In genomic region chr17:73818936-73819335, GRCm38 (mm10) we compare ENCODE assay signal across 28 mouse cellular contexts. TPM values are rescaled to one million over a fixed set of nuclear protein-coding genes. Genes with fewer than 3 reads are reported as not detected.
DNase-seq lines count a peak whose midpoint lies in the region; ATAC-seq and TF ChIP-seq lines count a peak whose summit lies in the region.
"Had no signal": no experiment of that assay in that cellular context is flagged by ENCODE, and none has a peak within 500 bp of the region (broad histone marks: within the 10 kb centered on the region; RNA-seq: fewer than 3 reads in every experiment).

No protein-coding gene starts in this region.

- no peak overlapping the region for H3K9ac ChIP-seq in hindbrain, postnatal 0 days (replicated peaks; ENCODE audit: low read length)
- H3K9ac ChIP-seq: embryonic facial prominence, embryonic 12.5 days; forebrain, embryonic 15.5 days; heart, embryonic 15.5 days; hindbrain, embryonic 13.5 days; lung, embryonic 15.5 days; neural tube, embryonic 13.5 days had no signal

- no peak overlapping the region for H3K4me2 ChIP-seq in hindbrain, postnatal 0 days (ENCODE audit: low read depth, low read length)
- H3K4me2 ChIP-seq: embryonic facial prominence, embryonic 12.5 days; forebrain, embryonic 15.5 days; heart, embryonic 15.5 days; hindbrain, embryonic 13.5 days; lung, embryonic 15.5 days; neural tube, embryonic 13.5 days had no signal

- no peaks in the 10 kb centered on the region for H3K9me3 ChIP-seq in hindbrain, embryonic 10.5 days
- no peaks in the 10 kb centered on the region for H3K9me3 ChIP-seq in hindbrain, postnatal 0 days (ENCODE audit: low read length)
- no peaks in the 10 kb centered on the region for H3K9me3 ChIP-seq in embryonic facial prominence, embryonic 10.5 days
- H3K9me3 ChIP-seq: embryonic facial prominence, embryonic 12.5 days; forebrain, embryonic 10.5 days; forebrain, embryonic 15.5 days; heart, embryonic 15.5 days; hindbrain, embryonic 13.5 days; lung, embryonic 15.5 days; midbrain, embryonic 10.5 days; neural tube, embryonic 13.5 days had no signal

- WGBS in hindbrain, embryonic 10.5 days = 71% methylated on average over 4 of the region's 4 CpGs
- 58% methylated on average over 4 of the region's 4 CpGs for WGBS in hindbrain, postnatal 0 days
- WGBS in embryonic facial prominence, embryonic 10.5 days = 69% methylated on average over 4 of the region's 4 CpGs

- TF ChIP-seq CTCF in hindbrain, postnatal 0 days (IDR thresholded peaks at IDR 0.05; ENCODE audit: low read depth) = no peak

- H3K27me3 ChIP-seq in hindbrain, embryonic 10.5 days (ENCODE audit: insufficient read depth, poor library complexity, severe bottlenecking) = no peaks in the 10 kb centered on the region
- no peaks in the 10 kb centered on the region for H3K27me3 ChIP-seq in hindbrain, postnatal 0 days (ENCODE audit: insufficient read depth, low read length)
- no peaks in the 10 kb centered on the region for H3K27me3 ChIP-seq in embryonic facial prominence, embryonic 10.5 days (replicated peaks; ENCODE audit: low read depth, poor library complexity, severe bottlenecking)
- H3K27me3 ChIP-seq: embryonic facial prominence, embryonic 12.5 days; forebrain, embryonic 15.5 days; heart, embryonic 15.5 days; hindbrain, embryonic 13.5 days; lung, embryonic 15.5 days; neural tube, embryonic 13.5 days had no signal

- no peak for ATAC-seq in cerebellum, adult (ENCODE audit: insufficient number of reproducible peaks, low FRiP score, low TSS enrichment)
- no peak for ATAC-seq in hindbrain, postnatal 0 days
- ATAC-seq: activated CD4-positive, CD25-positive, alpha-beta regulatory T cell, adult 4 months; CD4-positive, CD25-positive, alpha-beta regulatory T cell, adult 4 months; forebrain, embryonic 15.5 days; intestine, postnatal 0 days had no signal

- H3K4me1 ChIP-seq in hindbrain, embryonic 10.5 days (replicated peaks) = 0 out of 2 replicates have a peak, but pooled peaks cover 7% of the 10 kb centered on the region
- H3K4me1 ChIP-seq in hindbrain, postnatal 0 days (ENCODE audit: insufficient read depth, low read length) = no peaks in the 10 kb centered on the region; the same call in 1 of the 2 replicates
- peaks cover 13% of the 10 kb centered on the region for H3K4me1 ChIP-seq in embryonic facial prominence, embryonic 10.5 days
- H3K4me1 ChIP-seq: lung, embryonic 15.5 days had no signal

- peak overlapping the region; percentile 35; the same call in 1 of the 2 replicates for H3K27ac ChIP-seq in hindbrain, embryonic 10.5 days
- no peak overlapping the region for H3K27ac ChIP-seq in hindbrain, postnatal 0 days
- 0 out of 2 replicates have a peak overlapping the region, but pooled peaks have one; percentile 15 for H3K27ac ChIP-seq in embryonic facial prominence, embryonic 10.5 days (replicated peaks)
- H3K27ac ChIP-seq: embryonic facial prominence, embryonic 12.5 days; forebrain, embryonic 10.5 days; forebrain, embryonic 15.5 days; heart, embryonic 15.5 days; hindbrain, embryonic 13.5 days; lung, embryonic 15.5 days; midbrain, embryonic 10.5 days; neural tube, embryonic 13.5 days had no signal

- peak; percentile 39 to 50 for DNase-seq in cerebellum, postnatal 10 days
- DNase-seq in hindbrain, embryonic 10.5 days (ENCODE audit: low spot score) = no peak
- no peak for DNase-seq in hindbrain, postnatal 0 days (ENCODE audit: low spot score)
- DNase-seq in 3T3-L1 (ENCODE audit: low read depth, low spot score) = peak; percentile 16
- DNase-seq in embryonic facial prominence, embryonic 10.5 days (ENCODE audit: low spot score) = no peak
- no peak for DNase-seq in adrenal gland, adult (ENCODE audit: inconsistent age in 2 of 2, low spot score in 1 of 2)
- DNase-seq: adrenal gland, adult 8-10 months; cerebellum, adult 8-10 months; heart, postnatal 36 days; kidney, adult 9 months; kidney, postnatal 10 days; layer of hippocampus, adult 9-11 months; liver; right cerebral cortex, postnatal 4 days; thymus, postnatal 14 days had no signal

- H3K4me3 ChIP-seq in hindbrain, embryonic 10.5 days = no peak overlapping the region
- no peak overlapping the region for H3K4me3 ChIP-seq in hindbrain, postnatal 0 days (ENCODE audit: low read length)
- H3K4me3 ChIP-seq in embryonic facial prominence, embryonic 10.5 days = no peak overlapping the region
- H3K4me3 ChIP-seq: embryonic facial prominence, embryonic 12.5 days; forebrain, embryonic 10.5 days; forebrain, embryonic 15.5 days; heart, embryonic 15.5 days; hindbrain, embryonic 13.5 days; lung, embryonic 15.5 days; midbrain, embryonic 10.5 days; myocyte; neural tube, embryonic 13.5 days had no signal

- no peaks in the 10 kb centered on the region for H3K36me3 ChIP-seq in hindbrain, embryonic 10.5 days
- no peaks in the 10 kb centered on the region for H3K36me3 ChIP-seq in hindbrain, postnatal 0 days (ENCODE audit: insufficient read depth, low read length)
- no peaks in the 10 kb centered on the region for H3K36me3 ChIP-seq in embryonic facial prominence, embryonic 10.5 days (replicated peaks)
- H3K36me3 ChIP-seq: embryonic facial prominence, embryonic 12.5 days; forebrain, embryonic 10.5 days; forebrain, embryonic 15.5 days; heart, embryonic 15.5 days; hindbrain, embryonic 13.5 days; lung, embryonic 15.5 days; midbrain, embryonic 10.5 days; neural tube, embryonic 13.5 days had no signal

RNA-seq across cellular contexts. Expression of gene Ehd3, which starts 15.0 kb away (rescaled TPM):
- polyA plus RNA-seq in hindbrain, embryonic 10.5 days (2016; fragmentation: Nextera tagmentation; extraction: Ambion mirVana) = 10.3 and 11.8 TPM in 2 replicates
- 42.7 and 51.6 TPM in 2 replicates for total RNA-seq in hindbrain, postnatal 0 days (2014; rRNA removed)
- polyA plus RNA-seq in hindbrain, postnatal 0 days (2015; fragmentation: Nextera tagmentation; extraction: Ambion mirVana) = 22.8 and 25.5 TPM in 2 replicates
- polyA plus RNA-seq in embryonic facial prominence, embryonic 10.5 days (2016; fragmentation: Nextera tagmentation; extraction: Ambion mirVana) = 8.9 and 9.6 TPM in 2 replicates

Comparison
In these comparisons a context has a peak if more than half of its experiments do, and no peak if none do; other contexts are left out.
1. DNase-seq: peak in cerebellum, postnatal 10 days (2 of 2) and 3T3-L1 (single experiment); none in hindbrain, embryonic 10.5 days (single experiment), hindbrain, postnatal 0 days (single experiment), embryonic facial prominence, embryonic 10.5 days (single experiment) and adrenal gland, adult (0 of 2).